Mouse (Mus musculus) kidney, embryonic 16.5 days (tissue): ENCODE data around the gene Kcnn3. TPM values are rescaled to one million over a fixed set of nuclear protein-coding genes. Genes with fewer than 3 reads are reported as not detected.

Source experiments
- ATAC-seq: fragments of 200-750 bp; cut with Nextera tagmentation; 2 replicates; pipeline ENCODE4 v1.8.0; 2017; ENCODE audit warnings: moderate TSS enrichment; ENCODE audit not compliant: low FRiP score, low TSS enrichment
- H3K27ac ChIP-seq: fragments of 300-500 bp; sonication (generic); 2 replicates; pipeline ENCODE4 v1.5.1; 2014; ENCODE audit warnings: low read length
- H3K27me3 ChIP-seq: fragments of 300-500 bp; sonication (generic); 2 replicates; pipeline ENCODE4 v1.6.1; 2014; ENCODE audit warnings: low read length, control low read depth, mixed read lengths; ENCODE audit not compliant: insufficient read depth
- H3K36me3 ChIP-seq: fragments of 300-500 bp; sonication (generic); 2 replicates; pipeline ENCODE4 v1.6.1; 2014; ENCODE audit warnings: low read length, control low read depth, mixed read lengths; ENCODE audit not compliant: insufficient read depth
- H3K4me1 ChIP-seq: fragments of 300-500 bp; sonication (generic); 2 replicates; pipeline ENCODE4 v1.6.1; 2014; ENCODE audit warnings: low read length, control low read depth, mixed read lengths; ENCODE audit not compliant: insufficient read depth
- H3K4me2 ChIP-seq: fragments of 300-500 bp; sonication (generic); replicated peaks from 2 replicates; pipeline ENCODE4 v1.6.1; 2014; ENCODE audit warnings: low read depth, low read length
- H3K4me3 ChIP-seq: fragments of 300-500 bp; sonication (generic); 2 replicates; pipeline ENCODE4 v1.5.1; 2014; ENCODE audit warnings: mild to moderate bottlenecking, low read length
- H3K9ac ChIP-seq: fragments of 300-500 bp; sonication (generic); replicated peaks from 2 replicates; pipeline ENCODE4 v1.6.1; 2014; ENCODE audit warnings: low read length
- H3K9me3 ChIP-seq: fragments of 300-500 bp; sonication (generic); 2 replicates; pipeline ENCODE4 v1.6.1; 2016; ENCODE audit warnings: low read length, control low read depth
- WGBS: fragments of 180-500 bp; shearing (Covaris S2); extraction: QIAGEN DNeasy Blood & Tissue Kit; methylation state at CpG from one replicate; pipeline ENCODE4 v1.1.7; 2014; 5-methylcytosine and 5-hydroxymethylcytosine counted together
- polyA plus RNA-seq: library from polyadenylated mRNA; unstranded; fragments of >200 nt; fragmentation: Nextera tagmentation; extraction: Ambion mirVana; gene quantifications from 2 replicates; pipeline ENCODE4 v1.2.1, GENCODE M21; 2015

Gene Kcnn3
- polyA plus RNA-seq, 1 experiment from 2014 or later: 2.6 TPM

DNA sequence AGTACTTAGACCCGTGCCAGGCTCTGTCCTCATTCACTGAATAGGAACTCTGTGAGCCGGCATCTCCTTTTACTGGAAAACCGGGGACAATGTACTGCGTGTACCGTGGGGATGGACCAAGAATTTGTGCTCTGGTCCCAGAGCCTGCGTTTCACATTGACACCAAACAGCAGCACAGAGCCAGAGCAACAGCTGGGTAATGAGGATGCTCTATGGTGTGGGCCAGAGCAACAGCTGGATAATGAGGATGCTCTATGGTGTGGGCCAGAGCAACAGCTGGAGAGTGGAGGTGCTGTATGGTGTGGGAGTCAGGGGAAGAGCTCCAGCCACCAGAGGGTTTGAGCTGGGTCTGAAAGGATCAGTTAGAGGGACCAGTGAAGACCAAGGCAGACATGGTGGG lies 114.0 kb downstream of the Kcnn3 start:
- H3K4me3 ChIP-seq: no peak overlapping the region
- WGBS: 90% methylated on average over 6 of the region's 6 CpGs
- ATAC-seq: no peak
- 0 out of 2 replicates have a peak, but pooled peaks cover 5% of the 10 kb centered on the region for H3K4me1 ChIP-seq
- H3K9me3 ChIP-seq: no peaks in the 10 kb centered on the region
- H3K27me3 ChIP-seq: no peaks in the 10 kb centered on the region
- no peak overlapping the region for H3K9ac ChIP-seq
- no peaks in the 10 kb centered on the region for H3K36me3 ChIP-seq
- H3K27ac ChIP-seq: no peak overlapping the region
- no peak overlapping the region for H3K4me2 ChIP-seq

DNA sequence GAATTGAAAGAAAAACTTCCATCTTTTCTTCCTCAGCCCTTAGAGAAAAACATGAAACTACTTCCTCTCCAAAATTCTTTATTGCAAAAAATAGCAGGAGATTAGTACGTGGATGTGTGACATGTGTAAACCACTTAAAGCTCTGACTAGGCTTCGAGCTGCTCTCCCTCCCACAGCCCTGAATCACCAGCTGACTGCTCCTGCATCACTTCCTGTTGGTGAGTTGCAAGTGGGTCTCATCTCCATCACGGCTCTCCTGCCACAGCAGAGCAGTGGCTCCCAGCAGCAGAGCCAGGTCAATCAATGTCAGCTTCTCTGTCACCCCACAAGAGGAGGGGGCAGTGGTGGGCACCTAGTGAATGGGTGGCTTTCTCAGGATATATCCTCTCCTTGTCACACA lies 120.8 kb downstream of the Kcnn3 start:
- Histone ChIP-seq H3K36me3 (no peaks in the 10 kb centered on the region), H3K27ac (no peak overlapping the region), H3K9me3 (no peaks in the 10 kb centered on the region), H3K4me2 (no peak overlapping the region), H3K9ac (no peak overlapping the region), H3K4me3 (no peak overlapping the region), H3K4me1 (no peaks in the 10 kb centered on the region), H3K27me3 (no peaks in the 10 kb centered on the region)
- no peak for ATAC-seq
- 15% methylated on average over 3 of the region's 3 CpGs for WGBS

DNA sequence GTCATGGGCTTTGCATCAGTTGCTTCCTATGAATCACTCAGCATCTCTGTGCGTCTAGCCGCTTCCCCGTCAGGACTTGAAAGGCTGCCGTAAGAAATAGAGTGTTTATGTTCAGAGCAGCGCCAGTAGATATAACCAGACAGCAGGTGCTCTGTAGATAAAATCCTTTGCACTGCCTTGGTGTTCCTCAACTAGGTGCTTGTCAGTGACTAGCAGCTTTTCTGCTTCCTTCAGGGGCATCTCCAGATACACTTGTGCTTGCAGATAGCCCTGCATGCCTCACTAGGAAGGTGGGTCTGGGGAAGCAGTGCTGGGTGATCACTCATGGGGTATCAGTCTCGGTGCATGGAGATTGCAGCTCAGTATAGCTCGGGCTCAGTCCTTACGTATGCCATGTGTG lies 123.4 kb downstream of the Kcnn3 start:
- no peaks in the 10 kb centered on the region for H3K36me3 ChIP-seq
- no peaks in the 10 kb centered on the region for H3K9me3 ChIP-seq
- no peak overlapping the region for H3K9ac ChIP-seq
- ATAC-seq: no peak
- H3K4me3 ChIP-seq: no peak overlapping the region
- H3K27me3 ChIP-seq: no peaks in the 10 kb centered on the region
- 72% methylated on average over 8 of the region's 8 CpGs for WGBS
- no peak overlapping the region for H3K4me2 ChIP-seq
- no peak overlapping the region for H3K27ac ChIP-seq
- H3K4me1 ChIP-seq: peaks cover 23% of the 10 kb centered on the region

DNA sequence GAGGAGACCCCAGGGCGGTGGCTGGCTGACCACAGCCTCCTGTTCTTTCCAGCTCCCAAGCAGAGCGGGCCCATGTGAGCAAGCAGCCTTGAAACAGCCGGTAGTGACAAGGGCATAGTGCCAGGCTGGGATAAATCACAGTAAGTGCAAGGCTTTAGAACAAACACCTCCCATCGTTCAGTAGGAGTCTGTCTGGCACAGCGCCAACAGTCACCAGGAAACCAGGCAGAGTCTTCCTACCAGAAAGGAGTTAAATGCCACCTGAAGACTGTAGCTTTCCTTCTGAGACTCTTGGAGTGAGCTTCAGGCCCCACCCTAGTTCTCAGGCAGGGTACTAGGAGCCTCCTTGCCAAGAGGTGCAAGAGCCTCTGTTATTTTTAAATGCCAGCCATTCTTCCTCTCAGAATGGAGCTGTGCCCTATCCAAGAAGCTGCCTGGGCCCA lies 126.9 kb downstream of the Kcnn3 start:
- Histone ChIP-seq H3K9ac (no peak overlapping the region), H3K9me3 (no peaks in the 10 kb centered on the region), H3K4me1 (peaks cover 23% of the 10 kb centered on the region), H3K36me3 (no peaks in the 10 kb centered on the region), H3K27ac (peak overlapping the region; percentile 86), H3K4me2 (no peak overlapping the region), H3K27me3 (no peaks in the 10 kb centered on the region), H3K4me3 (no peak overlapping the region)
- ATAC-seq: peak; percentile 60
- WGBS: 25% methylated on average over 5 of the region's 5 CpGs

DNA sequence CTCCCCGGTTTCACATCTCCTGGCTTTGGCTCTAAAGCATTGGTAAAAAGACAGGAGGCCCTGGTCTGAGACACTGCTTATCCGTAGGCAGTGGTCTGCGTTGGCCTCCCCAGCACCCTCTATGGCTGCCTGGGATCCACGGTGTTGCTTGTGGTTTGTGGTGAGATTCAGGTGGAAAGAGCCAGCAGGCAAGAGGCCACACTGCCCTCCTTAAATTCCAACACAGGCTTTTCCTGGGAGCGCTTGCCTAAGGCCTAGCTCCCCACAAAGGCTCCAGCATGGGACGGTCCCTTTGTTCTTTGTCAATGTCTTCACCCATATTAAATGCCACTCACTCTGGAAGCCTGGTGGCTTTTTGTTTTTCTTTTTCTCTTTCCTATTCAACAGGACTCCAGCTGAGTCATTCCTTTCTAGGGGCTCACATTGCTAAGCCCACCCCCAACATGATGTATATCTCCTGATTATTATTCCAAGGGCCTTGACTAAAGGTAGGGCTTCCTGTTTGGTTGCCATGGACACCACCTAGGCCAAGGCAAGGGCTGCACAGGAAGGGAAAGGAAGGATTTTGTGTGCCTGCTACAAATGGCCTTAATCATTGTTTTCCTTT lies 127.4 kb downstream of the Kcnn3 start:
- Histone ChIP-seq H3K27me3 (no peaks in the 10 kb centered on the region), H3K4me2 (no peak overlapping the region), H3K27ac (peak overlapping the region; percentile 86), H3K4me3 (no peak overlapping the region), H3K4me1 (peaks cover 23% of the 10 kb centered on the region), H3K36me3 (no peaks in the 10 kb centered on the region), H3K9me3 (no peaks in the 10 kb centered on the region), H3K9ac (no peak overlapping the region)
- peak; percentile 72 for ATAC-seq
- WGBS: 64% methylated on average over 6 of the region's 6 CpGs

DNA sequence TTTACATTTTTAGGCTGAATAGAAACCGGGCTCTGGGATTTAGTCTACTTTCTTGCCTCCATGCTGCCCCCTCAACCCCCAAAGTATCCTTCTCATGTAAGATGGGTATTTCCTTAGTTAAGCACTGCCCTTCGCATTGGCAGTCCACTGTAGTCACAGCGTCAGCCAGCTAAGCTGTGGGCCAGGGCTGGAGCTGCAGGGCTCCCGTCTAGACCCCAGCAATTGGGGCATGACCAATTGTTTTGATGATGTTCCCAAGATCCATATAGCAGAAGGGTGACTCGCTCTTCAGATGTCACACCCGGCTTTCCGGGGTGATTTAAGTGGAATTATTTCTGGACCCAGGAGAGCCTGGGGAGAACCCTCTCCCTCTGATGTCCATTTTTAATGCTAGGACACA lies 129.9 kb downstream of the Kcnn3 start:
- Histone ChIP-seq H3K4me2 (no peak overlapping the region), H3K9ac (no peak overlapping the region), H3K27ac (no peak overlapping the region), H3K9me3 (no peaks in the 10 kb centered on the region), H3K36me3 (no peaks in the 10 kb centered on the region), H3K27me3 (no peaks in the 10 kb centered on the region), H3K4me3 (no peak overlapping the region), H3K4me1 (peaks cover 28% of the 10 kb centered on the region)
- 89% methylated on average over 7 of the region's 7 CpGs for WGBS
- no peak for ATAC-seq

DNA sequence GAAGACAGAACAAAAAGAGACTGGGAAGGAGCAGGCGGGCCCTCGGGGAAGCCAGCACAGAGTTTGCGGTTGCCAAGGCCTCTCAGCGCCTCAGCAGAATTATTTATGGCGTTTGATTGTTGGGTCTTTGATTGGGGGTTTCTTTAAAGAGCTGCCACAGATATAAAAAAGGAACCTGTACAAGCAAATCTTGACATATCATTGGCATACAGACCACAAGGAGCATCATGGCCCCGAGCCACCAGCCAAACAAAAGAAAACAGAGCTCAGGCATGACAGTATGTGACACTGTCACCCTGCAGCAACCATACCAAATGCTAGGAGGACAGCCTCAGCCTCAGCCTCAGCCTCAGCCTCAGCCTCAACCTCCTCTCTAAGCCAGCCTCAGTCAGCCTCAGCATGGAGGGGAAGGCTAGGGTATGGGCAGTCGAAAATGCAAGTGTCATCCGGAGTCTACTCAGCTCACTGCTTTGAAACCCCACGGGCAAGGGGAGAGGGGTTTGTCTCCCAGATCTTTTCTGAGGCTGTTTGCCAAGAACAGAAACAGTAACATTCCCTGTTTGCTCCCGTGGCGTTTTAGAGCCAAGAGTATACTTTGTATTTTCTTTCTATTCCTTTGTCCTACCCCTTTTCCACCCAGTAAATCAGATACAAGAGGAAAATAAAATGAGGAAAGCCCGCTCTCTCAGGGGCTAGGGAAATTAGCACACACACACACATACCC lies 133.4 kb downstream of the Kcnn3 start:
- Histone ChIP-seq H3K36me3 (no peaks in the 10 kb centered on the region), H3K9me3 (no peaks in the 10 kb centered on the region), H3K27me3 (no peaks in the 10 kb centered on the region), H3K4me2 (no peak overlapping the region), H3K27ac (no peak overlapping the region), H3K4me3 (no peak overlapping the region), H3K9ac (no peak overlapping the region), H3K4me1 (0 out of 2 replicates have a peak, but pooled peaks cover 5% of the 10 kb centered on the region)
- WGBS: 50% methylated on average over 12 of the region's 12 CpGs
- ATAC-seq: no peak

DNA sequence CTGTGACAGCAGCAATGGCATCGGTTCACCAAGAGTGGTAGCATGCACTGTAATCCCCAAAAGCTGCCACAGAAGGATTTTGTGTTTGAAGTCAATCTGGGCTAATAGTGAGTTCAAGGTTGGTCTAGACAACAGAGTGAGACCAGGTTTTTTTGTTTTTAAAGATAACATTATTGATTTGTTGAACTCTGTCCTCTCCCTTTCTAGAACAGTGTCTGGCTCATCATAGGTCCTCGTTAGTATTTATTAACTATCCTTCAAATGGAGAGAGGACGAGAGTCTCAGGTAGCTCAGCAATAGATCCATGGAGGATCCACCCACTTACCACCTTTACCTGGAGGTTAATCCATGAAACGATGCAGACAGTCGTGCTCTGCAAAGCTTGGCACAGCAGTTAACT lies 137.1 kb downstream of the Kcnn3 start:
- 85% methylated on average over 5 of the region's 5 CpGs for WGBS
- Histone ChIP-seq H3K27ac (no peak overlapping the region), H3K27me3 (no peaks in the 10 kb centered on the region), H3K9ac (no peak overlapping the region), H3K4me3 (no peak overlapping the region), H3K9me3 (no peaks in the 10 kb centered on the region), H3K4me1 (0 out of 2 replicates have a peak, but pooled peaks cover 5% of the 10 kb centered on the region), H3K36me3 (no peaks in the 10 kb centered on the region), H3K4me2 (no peak overlapping the region)
- ATAC-seq: no peak

DNA sequence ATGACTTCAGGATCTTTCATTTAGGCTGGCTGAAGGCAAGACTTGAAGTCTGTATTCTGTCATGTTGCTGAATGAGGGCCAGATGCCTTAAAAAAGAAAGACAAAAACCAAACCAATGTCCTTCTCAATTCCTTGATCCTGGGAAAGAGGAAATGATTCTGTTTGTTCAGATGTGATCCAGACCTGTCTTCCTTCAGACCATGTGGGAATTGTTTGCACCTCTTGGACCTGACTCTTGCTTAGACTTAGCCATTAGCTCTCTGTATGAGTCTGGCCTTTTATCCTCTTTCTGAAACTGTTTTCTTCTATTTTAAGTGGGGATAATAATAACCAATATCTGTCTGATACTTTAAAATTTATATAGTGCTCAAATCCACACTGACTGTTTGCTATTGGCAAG lies 138.5 kb downstream of the Kcnn3 start:
- Histone ChIP-seq H3K4me2 (no peak overlapping the region), H3K9me3 (no peaks in the 10 kb centered on the region), H3K27ac (no peak overlapping the region), H3K9ac (no peak overlapping the region), H3K36me3 (no peaks in the 10 kb centered on the region), H3K4me3 (no peak overlapping the region), H3K27me3 (no peaks in the 10 kb centered on the region), H3K4me1 (no peaks in the 10 kb centered on the region)
- no peak for ATAC-seq

DNA sequence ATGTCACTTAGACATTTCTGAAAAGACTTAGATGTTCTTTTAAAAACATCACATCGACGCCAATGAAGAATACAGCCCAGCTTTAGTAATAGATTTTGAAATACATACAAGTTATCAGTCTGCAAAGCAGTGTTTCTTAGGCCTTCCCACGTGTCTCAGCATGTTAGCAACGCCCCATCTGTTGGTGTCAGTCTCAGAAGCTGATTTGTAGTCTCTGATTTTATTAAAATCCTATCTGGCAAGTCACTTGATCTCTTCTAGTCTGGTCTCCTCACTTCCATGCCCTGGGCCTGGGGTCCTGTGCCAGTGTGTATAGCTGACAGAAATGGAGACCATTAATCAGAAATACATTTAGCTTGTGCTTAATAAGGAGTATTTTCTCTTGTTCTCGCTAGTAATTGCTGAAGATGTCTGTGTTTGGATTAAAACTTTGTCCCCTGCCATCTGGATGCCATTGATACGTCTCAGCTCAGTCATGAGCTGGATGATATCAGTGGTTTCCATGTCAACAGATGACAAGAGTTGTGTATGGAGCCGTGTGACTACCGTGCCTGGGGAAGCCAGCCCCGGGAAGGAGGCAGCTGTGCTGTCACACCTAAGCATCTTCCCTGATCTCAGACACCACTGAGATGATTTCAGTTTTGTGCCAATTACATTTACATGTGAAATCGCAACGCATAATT lies 140.1 kb downstream of the Kcnn3 start:
- WGBS: 64% methylated on average over 11 of the region's 11 CpGs
- peaks cover 7% of the 10 kb centered on the region; the same call in 1 of the 2 replicates for H3K4me1 ChIP-seq
- no peak for ATAC-seq
- H3K4me3 ChIP-seq: no peak overlapping the region
- no peaks in the 10 kb centered on the region for H3K9me3 ChIP-seq
- H3K27ac ChIP-seq: no peak overlapping the region
- no peaks in the 10 kb centered on the region for H3K36me3 ChIP-seq
- no peaks in the 10 kb centered on the region for H3K27me3 ChIP-seq
- no peak overlapping the region for H3K4me2 ChIP-seq
- H3K9ac ChIP-seq: no peak overlapping the region
